Mouse (Mus musculus): ENCODE results near the gene Cracr2a. TPM values are rescaled to one million over a fixed set of nuclear protein-coding genes. Genes with fewer than 3 reads are reported as not detected.
A peak's percentile ranks its signal among the peaks of the same experiment; 100 is the strongest.

Gene Cracr2a
- total RNA-seq, 2 experiments from 2014 or later = 2.4 to 4.2 TPM

DNA sequence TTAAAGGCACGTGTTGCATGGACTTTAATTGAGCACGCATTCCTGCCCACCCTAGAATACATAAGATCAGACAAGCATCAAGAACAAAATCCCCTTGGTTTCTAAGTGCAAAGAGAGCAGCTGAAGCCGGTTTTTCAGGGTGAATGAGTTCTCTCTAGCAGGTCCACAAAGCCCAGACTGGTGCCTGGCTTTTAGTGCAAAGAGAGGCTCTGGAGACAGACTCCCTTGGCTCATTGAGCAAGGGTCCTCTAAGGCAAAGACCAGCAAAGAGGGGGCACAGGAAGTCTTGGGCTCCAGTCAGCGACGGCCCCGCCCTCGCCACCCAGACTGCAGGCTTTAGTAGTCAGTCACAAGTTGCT is 287 bp upstream of the Cracr2a start:
- no peak for ATAC-seq (replicated peaks; ENCODE audit: low FRiP score, poor library complexity, severe bottlenecking)

DNA sequence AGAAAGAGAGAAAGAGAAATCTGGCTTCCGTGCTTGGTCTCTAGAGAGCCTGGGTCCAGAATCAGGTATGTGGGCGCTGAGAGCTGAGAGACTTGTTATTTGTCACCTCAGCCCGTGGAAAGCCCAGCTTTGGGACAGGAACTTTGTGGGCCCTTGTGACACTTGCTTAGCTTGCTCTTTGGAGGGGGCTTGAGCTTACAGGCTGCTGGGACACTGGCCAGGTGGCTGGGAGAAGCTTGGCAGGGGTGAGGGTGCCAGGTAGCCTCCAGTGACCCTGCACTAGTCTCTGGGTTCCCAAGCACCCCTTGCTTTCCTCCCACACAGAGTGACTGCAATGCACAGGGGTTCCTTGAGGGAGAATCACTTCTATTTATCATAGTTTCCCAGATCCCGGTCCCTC is 2.4 kb downstream of the Cracr2a start:
- ATAC-seq (replicated peaks; ENCODE audit: low FRiP score, poor library complexity, severe bottlenecking) = no peak

DNA sequence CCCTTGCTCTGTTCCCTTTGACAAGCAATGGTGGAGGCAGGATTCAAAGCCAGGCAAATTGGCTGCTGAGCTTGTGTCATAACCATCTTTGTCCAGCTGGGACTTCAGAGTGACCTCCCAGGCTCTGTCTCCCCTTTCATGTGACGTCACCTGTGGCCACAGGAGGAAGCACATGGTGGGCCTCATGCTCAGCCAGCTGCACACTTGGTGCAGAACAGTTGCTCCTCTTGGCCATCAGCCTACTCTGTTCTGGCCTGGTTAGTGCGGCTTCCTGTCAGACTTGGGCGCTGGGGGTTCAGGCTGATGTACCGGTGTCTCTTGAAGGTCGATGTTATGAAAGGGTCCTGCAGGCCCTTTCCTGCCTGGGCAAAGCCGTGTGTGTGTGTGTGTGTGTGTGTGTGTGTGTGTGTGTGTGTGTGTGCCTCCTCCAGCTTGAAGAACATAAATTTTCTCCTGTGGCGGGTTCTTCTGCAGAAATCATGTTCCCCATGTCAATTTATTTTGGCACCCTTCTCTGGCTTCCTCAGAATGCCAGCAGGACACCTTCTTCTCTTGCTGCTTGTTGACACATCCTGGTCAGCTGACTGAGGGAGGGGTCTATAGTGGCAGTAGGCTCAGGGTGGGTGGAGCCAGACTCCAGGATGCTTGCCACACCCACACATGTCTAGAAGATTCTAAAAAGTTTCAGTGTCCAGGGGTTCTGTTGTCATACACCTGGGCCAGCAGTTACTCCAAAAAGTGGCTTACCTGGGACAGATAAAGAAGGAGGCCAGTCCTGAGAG is 5.0 kb downstream of the Cracr2a start:
- no peak for ATAC-seq (replicated peaks; ENCODE audit: low FRiP score, poor library complexity, severe bottlenecking)

DNA sequence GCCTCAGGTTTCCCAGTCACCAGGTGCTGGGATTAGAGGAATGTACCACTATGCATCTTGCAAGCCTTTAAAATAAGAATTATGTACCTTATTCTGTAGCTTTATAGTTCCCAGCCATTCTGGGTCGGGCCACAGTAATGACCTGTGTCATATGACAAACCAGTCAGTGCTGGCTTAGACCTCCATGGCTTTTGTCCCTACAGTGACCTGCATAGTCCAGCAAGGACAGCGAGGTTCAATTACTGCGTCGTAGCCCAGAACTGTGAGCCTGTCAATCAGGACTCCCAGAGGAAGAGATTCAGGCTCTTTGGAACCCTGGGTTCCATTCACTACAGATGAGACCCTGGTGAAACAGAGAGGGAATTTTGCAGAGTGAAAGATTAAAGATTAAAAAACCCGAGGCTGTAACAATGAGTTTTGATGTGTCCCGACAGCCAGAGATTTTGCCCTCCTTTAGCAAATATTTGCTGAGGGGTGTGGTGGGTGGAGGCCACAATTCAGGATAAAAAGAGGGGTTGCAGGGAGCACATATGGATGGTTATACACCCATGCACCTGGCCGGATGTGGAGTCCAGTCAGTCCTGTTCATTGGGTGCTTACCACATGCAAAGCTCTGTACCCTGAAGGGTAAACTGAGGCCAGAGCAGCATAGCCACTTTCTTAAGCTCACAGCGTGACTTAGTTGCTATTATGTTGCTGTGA is 10.9 kb downstream of the Cracr2a start:
- ATAC-seq (replicated peaks; ENCODE audit: low FRiP score, poor library complexity, severe bottlenecking) = no peak

DNA sequence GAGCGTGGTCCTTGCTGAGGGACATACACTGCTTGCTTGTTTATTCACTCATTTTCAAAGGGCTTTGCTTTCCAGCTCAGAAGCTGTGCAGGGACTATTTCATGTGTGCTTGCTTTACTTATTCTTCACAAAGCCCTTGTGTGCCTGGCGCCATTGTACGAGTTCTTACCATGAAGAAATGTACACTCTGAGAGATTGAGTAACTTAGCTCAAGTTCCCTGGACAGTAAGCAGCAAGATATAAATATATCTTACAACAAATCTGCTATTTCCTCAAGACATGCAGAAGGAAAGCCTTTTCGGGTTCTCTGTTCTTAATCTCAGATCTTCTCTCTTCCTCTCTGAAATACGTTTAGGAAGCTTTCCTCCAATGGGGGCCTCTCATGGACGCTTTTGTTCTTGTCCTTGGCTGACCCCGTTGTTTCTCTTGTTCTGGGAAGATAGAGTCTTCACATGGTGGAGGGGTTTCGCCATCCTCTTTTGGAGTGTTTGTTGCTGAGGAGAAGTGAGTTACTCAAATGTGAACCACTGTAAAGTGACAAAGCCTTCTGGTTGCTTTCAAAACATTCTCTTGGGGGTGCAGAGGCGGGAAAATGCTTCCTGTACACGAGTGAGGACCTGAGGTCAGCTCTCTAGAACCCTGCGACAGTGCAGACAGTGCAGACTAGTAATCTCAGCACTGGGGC is 12.8 kb downstream of the Cracr2a start:
- ATAC-seq (replicated peaks; ENCODE audit: low FRiP score, poor library complexity, severe bottlenecking) = no peak

DNA sequence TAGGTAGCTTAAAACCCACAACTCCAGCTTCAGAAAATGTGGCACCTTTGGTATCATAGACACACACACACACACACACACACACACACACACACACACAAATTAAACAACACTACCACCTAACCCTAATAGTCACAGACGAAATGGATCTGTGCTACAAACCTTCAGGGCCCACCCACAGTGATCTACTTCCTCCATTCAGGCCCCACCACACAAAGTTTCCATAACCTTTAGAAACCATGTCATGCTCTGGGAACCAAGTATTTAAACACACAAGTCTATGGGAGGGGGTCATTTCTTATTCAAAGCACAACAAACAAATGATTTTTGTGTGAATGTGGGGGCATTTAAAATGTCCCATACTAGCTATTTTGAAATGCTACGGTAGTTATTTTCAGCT is 14.1 kb downstream of the Cracr2a start:
- ATAC-seq (replicated peaks; ENCODE audit: low FRiP score, poor library complexity, severe bottlenecking) = no peak

DNA sequence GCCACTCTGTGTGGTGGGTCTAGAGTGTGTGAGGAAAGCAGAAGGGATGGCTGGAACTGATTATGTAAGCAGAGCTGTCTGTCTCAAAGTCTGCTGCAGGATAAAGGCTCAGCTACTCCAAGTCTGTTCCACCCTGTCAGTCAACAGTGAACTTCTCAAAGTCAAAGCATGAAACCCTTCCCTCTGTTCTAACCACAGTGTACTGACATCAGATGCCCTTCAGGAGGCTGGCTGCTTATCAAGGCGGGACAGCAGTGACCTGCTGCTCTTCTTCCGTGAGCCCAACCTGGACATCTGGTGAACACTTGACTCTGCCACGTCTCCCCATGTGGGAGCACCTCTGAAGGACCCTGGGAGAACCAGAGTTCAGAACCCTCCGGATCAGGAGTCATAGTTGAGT is 16.6 kb downstream of the Cracr2a start:
- peak; percentile 64 for ATAC-seq (replicated peaks; ENCODE audit: low FRiP score, poor library complexity, severe bottlenecking)

DNA sequence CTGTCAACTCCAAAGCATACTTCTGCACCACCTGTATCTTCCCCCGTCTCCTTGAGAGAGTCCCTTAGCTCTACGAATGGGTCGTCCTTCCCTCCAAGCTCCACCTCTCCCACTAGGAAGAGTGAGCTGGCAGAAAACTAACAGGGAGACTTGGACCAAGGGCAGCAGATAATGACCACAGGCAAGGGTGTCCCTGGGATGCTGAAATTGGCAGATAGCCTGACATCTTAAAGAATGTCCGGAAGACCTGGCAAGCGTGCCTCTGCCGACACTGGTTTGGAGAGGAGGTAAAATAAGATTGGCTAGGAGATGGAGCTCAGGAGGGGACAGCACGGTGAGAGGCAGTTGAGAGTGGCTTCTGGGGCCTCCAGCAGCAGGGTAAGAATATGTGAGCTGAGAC is 17.2 kb downstream of the Cracr2a start:
- ATAC-seq (replicated peaks; ENCODE audit: low FRiP score, poor library complexity, severe bottlenecking) = no peak

DNA sequence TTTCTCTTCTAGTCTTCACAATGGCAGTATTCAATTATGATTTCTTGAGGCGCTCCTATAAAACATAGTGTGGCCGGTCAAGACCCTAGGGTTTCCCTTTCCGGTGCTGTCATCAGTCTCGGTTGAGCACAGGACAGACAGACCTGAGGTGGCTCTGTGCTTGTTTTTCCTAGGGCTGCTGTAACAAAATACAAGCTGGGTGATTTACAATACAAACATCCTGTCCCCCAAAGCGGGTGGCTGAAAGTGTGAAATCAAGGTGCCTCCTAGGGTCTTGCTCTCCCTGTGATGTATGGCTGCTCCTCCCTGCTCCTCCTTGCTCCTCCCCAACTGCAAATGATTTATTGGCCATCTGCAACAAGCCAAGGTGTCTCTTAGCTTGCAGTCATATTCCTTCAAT is 17.7 kb downstream of the Cracr2a start:
- ATAC-seq (replicated peaks; ENCODE audit: low FRiP score, poor library complexity, severe bottlenecking) = no peak

DNA sequence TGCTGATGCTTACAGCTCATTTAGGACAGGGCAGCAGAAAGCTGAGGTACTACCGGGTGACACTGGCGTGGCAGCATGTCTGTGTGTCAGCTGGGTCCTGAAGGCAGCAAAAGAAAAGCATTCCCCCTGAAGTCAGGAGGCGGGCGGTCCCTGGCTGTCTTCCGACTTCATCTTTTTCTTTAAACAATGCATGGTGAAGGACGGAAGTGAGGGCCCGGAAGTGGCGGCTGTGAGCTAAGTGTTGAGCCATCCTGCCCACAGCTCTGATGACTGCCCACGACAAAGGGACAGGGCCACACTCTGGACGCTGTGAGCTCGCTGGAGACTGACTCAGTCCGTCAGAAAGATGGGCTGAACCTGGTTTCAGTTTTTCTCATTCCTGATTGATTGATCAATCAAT is 20.8 kb downstream of the Cracr2a start:
- 0 out of 2 replicates have a peak, but pooled peaks have one; percentile 26 for ATAC-seq (replicated peaks; ENCODE audit: low FRiP score, poor library complexity, severe bottlenecking)

DNA sequence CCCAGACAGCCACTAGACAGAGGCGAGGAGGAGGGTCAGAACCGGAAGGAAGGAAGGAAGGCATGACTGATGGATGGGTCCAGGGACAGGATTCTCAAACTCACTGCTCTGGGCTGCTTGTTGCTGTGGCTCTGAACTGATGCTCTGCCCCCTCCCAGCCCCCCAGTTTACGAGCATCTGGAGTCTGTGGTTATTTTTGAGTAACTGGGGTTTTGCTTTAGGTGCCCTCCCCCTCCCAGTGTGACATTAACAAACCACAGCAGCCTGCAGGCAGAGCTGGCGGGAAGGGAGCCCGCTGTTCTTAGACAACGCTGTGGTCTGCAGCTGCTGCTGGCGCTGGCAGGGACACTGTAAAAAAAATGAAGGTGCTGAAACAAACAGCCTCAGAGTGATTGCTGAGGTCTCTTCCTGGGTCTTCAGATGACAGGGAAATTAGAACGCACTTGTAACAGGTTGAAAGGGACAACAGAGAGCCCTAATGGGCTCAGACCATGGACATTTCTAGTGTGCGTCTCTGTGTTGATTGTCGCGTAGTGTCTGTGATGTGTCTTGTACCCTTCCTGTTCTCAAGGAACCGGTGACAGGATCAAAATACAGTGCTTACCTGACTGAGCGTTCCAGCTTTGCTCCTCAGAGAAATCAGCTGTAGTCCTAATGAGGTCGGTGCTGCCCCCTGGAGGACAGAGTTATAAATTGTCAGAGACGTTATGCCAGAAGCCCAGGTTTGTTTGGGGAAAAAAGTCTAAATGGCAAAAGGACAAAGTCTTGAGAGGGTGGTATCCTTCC is 21.4 kb downstream of the Cracr2a start:
- ATAC-seq (replicated peaks; ENCODE audit: low FRiP score, poor library complexity, severe bottlenecking) = peak; percentile 81

DNA sequence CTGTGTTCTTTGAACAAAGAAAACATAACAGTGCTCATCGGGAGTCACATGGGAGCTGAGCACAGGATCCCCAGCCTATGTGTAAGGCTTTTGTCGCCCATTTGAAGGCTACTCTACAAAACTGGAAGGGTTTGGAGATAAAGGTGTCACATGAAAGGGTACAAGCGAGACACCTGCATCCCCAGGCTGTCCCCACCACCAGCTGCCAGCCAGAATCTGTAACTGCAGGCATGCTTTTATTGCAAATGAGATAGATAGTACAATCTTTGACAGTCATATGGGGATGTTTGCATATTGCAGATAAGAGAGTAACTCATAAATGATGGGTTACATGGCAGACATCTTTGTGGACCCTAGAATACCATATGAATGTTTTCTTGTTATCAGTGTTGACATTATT is 30.3 kb downstream of the Cracr2a start:
- ATAC-seq (replicated peaks; ENCODE audit: low FRiP score, poor library complexity, severe bottlenecking) = no peak

DNA sequence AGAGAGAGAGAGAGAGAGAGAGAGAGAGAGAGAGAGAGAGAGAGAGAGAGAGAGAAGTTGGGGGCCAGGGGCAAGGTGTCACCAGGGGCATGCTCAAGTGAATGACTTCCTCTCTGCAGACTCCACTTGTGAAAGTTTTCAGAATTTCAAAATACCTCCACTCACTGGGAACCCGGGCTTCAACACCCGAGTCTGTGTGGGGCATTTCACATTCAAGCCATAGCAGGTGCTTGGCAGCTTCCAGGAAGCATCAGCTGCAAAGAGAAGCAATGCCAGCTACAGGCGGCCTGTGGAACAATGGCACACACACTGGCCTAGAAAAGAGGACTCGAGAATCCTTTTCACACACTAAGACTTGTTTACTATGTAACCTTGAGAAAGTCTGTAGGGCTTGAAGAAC is 32.3 kb downstream of the Cracr2a start:
- no peak for ATAC-seq (replicated peaks; ENCODE audit: low FRiP score, poor library complexity, severe bottlenecking)

DNA sequence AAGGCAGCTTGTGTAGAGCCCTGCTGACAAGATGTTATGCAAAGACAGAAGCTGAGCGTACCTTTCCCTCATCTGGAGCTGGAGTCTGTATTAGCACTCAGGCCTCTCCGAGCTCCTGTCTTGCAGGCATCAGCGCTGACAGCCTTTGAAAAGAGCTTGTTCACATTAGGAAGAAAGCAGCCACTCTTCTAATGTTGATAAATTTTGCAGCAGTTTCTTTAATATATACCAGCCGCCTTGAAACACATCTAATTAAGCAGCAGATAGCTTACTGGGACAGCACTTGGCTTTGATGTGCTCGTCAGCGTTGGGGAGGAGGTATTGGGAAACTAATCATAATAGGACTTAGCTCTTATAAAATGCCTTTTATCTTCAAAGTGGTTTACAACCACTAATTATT is 38.1 kb downstream of the Cracr2a start:
- ATAC-seq (replicated peaks; ENCODE audit: low FRiP score, poor library complexity, severe bottlenecking) = no peak

DNA sequence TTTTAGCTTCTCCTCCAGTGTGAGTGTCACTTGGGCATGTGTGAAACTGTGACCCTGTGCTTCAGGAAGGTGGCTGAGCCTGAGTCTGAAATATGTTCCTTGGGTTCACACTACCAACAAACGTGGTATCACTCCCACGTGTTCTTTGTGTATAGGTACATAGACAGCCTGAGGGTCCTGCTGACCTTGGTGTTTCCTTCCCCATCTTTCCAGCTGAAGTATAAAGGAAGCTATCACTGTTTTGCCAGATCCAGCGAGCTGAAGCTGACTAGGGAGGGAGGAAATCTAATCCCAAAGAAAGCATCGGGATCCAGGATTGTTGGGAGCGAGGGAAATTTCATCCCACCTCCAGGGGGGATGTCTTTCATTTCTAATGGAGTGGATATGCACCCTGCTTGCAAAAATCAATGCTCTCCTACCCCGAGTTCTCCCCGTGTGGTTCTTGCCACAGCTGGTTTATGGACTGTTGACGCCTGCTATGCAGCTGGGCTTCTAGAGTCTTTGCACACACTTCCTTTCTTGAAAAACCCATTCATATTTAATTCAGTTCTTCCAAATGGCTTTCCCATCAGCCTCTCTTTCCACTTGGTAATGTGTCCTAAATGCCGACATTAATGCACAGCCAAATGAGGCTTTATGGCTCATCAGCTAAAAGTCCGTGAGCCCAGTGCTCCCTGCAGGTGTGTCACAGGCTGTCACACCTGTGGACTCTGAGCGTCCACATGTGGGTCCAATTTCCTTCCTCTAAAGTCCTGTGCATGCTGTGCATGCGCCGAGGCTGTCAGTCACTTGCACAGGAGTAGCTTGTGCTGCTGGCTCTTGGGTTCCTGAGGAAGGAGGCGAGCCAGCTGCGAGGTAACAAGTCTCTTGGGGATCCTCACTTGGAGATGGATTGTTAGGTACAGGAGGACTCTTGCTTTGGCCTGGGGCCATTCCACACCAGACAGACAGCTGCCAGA is 44.2 kb downstream of the Cracr2a start:
- ATAC-seq (replicated peaks; ENCODE audit: low FRiP score, poor library complexity, severe bottlenecking) = no peak

DNA sequence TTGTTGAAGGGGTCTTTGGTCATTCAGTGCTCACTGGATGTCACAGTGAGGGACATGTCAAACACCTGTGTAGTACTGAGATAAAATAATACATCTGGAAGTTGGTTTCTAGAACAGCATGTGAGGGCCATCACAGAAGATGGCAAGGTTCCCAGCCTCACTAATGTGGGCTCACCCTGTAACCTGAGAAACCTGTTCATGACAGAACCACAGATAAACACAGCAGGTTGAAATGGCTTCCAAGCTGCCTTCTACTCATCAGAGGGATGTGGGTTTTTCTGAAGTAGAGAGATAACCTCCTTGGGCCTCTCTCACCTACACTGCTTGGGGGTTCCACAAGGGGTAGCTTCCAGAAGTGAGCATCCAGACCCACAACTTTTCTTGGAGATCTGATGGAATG is 48.5 kb downstream of the Cracr2a start:
- ATAC-seq (replicated peaks; ENCODE audit: low FRiP score, poor library complexity, severe bottlenecking) = no peak

DNA sequence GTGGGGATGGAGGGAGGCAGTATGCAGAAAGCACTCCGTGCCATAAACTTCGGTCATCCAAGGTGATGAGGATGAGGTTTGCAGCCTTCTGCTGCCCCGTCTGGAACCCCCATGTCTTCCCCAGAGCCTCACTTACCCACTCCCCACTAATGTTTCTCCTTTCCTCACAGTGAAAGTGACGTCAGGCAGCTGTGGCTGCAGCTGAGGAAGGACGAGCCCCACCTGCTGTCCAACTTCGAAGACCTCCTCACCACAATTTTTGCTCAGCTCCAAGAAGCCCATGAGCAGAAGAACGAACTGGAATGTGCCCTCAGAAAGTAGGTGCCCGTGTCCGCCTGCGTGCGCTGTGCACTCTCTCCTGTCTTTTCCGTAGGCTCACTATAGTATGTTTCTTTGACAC is 50.1 kb downstream of the Cracr2a start:
- ATAC-seq (replicated peaks; ENCODE audit: low FRiP score, poor library complexity, severe bottlenecking) = no peak

DNA sequence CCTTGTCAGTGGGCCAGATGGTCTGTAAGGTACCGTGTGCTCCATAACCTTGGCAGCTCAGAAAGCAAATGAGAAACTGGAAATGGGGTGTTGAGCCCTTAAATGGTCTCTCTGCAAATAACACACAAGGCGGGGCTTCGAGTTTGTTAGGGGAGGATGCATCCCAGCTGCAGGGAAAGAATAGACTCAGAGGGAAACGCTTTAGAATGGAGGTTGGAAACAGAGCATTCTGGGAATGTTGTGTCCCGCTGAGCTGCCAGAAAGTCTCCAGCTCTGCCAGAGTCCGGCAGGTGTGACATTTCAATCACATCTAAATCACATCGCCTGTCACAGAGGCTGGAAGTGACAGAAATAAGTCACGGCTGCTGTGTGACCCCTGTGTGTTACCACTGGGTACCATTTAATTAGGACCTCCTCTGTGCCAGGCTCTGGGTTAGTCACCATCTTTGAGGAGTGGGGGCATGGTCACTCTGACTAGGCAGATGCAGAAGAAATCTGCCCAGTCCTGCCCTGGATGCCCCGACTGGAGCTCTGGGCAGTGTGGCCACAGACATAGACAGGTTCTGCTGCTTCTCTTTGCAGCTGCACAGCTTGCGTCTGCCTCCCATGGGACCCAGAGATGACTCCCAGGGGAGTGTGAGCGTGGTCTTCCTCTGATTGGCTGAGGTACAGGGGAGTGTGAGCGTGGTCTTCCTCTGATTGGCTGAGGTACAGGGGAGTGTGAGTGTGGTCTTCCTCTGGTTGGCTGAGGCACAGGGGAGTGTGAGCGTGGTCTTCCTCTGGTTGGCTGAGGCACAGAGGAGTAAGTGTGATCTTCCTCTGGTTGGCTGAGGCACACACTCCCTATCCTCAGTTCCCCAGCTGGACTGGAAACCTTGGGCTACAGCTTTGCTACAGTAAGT is 53.2 kb downstream of the Cracr2a start:
- no peak for ATAC-seq (replicated peaks; ENCODE audit: low FRiP score, poor library complexity, severe bottlenecking)

Data from erythroblast, adult 5-6 weeks (primary cell).